Mouse (Mus musculus): ENCODE data around the gene Gm7579. TPM values are rescaled to one million over a fixed set of nuclear protein-coding genes. Genes with fewer than 3 reads are reported as not detected.
"Not testable (repeated sequence)": the region's sequence is repeated elsewhere in the genome, so short reads cannot be mapped to it uniquely, and the experiment has no call there.

Gm7579 gene
- total and polyA plus RNA-seq, 3 experiments: not detected

DNA sequence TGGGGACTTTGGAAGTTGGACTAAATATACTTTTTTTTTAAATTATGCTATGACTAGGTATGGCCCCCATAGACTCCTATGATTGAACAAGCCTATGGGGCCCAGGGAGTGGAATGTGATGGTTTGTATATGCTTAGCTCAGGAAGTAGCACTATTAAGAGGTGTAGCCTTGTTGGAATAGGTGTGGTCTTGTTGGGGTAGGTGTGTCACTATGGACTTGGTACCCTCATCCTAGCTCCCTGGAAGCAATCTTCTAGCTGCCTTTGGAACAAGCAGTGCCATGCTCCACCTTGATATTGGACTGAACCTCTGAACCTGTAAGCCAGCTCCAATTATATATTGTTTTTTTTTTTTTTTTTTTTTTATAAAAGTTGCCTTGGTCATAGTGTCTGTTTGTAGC, 6.2 kb upstream of the Gm7579 start:
- Histone ChIP-seq H3K9ac (ENCODE audit: control insufficient read depth, low read depth, low read length, poor library complexity, severe bottlenecking) (no peak overlapping the region), H3K27me3 (ENCODE audit: control insufficient read depth in 1 of 2, insufficient read depth in 2 of 2, low read length in 2 of 2) (peaks cover 3 to 7% of the 10 kb centered on the region in 2 experiments; a peak in 3 of 4 replicates), H3K79me2 (ENCODE audit: control insufficient read depth, insufficient read depth, low read length, poor library complexity) (no peaks in the 10 kb centered on the region), H3K36me3 (ENCODE audit: control insufficient read depth in 1 of 2, insufficient read depth in 2 of 2, low read length in 2 of 2) (no peaks in the 10 kb centered on the region), H3K4me3 (ENCODE audit: control insufficient read depth in 1 of 2, insufficient read depth in 1 of 2, low read depth in 2 of 2, low read length in 2 of 2) (no peak overlapping the region), H3K9me3 (replicated peaks; ENCODE audit: insufficient read depth, low read length) (no peaks in the 10 kb centered on the region), H3K27ac (ENCODE audit: control insufficient read depth, low read depth, low read length) (no peak overlapping the region), H3K4me1 (ENCODE audit: control insufficient read depth in 1 of 2, insufficient read depth in 2 of 2, low read length in 2 of 2) (no peaks in the 10 kb centered on the region)
- DNase-seq (ENCODE audit: low read depth, low spot score): no peak
- TF ChIP-seq UBTF (IDR thresholded peaks at IDR 0.05; ENCODE audit: borderline replicate concordance, insufficient read depth, low read depth, low read length) (no peak), MAX (IDR thresholded peaks at IDR 0.05; ENCODE audit: low read length) (no peak)

DNA sequence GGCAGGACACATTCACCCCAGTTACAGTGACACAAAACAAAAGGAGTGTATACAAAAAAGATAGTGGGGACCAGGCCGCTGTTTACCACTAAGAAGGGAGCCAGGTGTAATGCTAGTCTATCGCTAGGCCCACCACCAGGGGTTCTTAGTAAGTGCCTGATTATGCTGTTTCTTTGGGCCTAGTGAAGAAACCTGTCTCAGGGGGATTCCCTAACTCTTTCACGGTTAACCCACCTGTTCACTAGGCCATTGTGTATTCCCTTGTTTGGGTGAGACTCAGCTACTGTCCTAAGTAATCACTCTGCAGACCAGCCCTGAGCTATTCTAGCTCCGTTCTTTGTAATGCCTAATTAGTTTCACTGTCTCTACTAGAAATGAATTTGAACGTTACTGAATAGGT, 4.8 kb upstream of the Gm7579 start:
- not testable (repeated sequence) for H3K27me3 ChIP-seq (ENCODE audit: control insufficient read depth in 1 of 2, insufficient read depth in 2 of 2, low read length in 2 of 2); H3K9ac ChIP-seq (ENCODE audit: control insufficient read depth, low read depth, low read length, poor library complexity, severe bottlenecking); H3K79me2 ChIP-seq (ENCODE audit: control insufficient read depth, insufficient read depth, low read length, poor library complexity); H3K4me1 ChIP-seq (ENCODE audit: control insufficient read depth in 1 of 2, insufficient read depth in 2 of 2, low read length in 2 of 2); H3K9me3 ChIP-seq (replicated peaks; ENCODE audit: insufficient read depth, low read length); H3K4me3 ChIP-seq (ENCODE audit: control insufficient read depth in 1 of 2, insufficient read depth in 1 of 2, low read depth in 2 of 2, low read length in 2 of 2); DNase-seq (ENCODE audit: low read depth, low spot score); H3K36me3 ChIP-seq (ENCODE audit: control insufficient read depth in 1 of 2, insufficient read depth in 2 of 2, low read length in 2 of 2); H3K27ac ChIP-seq (ENCODE audit: control insufficient read depth, low read depth, low read length)

DNA sequence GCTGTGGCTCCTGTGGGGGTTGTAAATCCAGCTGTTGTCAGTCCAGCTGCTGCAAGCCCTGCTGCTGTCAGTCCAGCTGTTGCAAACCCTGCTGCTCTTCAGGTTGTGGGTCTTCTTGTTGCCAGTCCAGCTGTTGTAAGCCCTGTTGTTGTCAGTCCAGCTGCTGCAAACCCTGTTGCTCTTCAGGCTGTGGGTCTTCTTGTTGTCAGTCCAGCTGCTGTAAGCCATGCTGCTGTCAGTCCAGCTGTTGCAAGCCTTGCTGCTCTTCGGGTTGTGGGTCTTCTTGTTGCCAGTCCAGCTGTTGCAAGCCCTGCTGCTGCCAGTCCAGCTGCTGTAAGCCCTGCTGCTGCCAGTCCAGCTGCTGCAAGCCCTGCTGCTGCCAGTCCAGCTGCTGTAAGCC, 477 bp downstream of the Gm7579 start:
- not testable (repeated sequence) for H3K4me3 ChIP-seq (ENCODE audit: control insufficient read depth in 1 of 2, insufficient read depth in 1 of 2, low read depth in 2 of 2, low read length in 2 of 2); H3K36me3 ChIP-seq (ENCODE audit: control insufficient read depth in 1 of 2, insufficient read depth in 2 of 2, low read length in 2 of 2); H3K79me2 ChIP-seq (ENCODE audit: control insufficient read depth, insufficient read depth, low read length, poor library complexity); H3K9ac ChIP-seq (ENCODE audit: control insufficient read depth, low read depth, low read length, poor library complexity, severe bottlenecking); H3K27me3 ChIP-seq (ENCODE audit: control insufficient read depth in 1 of 2, insufficient read depth in 2 of 2, low read length in 2 of 2); DNase-seq (ENCODE audit: low read depth, low spot score); H3K9me3 ChIP-seq (replicated peaks; ENCODE audit: insufficient read depth, low read length); H3K4me1 ChIP-seq (ENCODE audit: control insufficient read depth in 1 of 2, insufficient read depth in 2 of 2, low read length in 2 of 2); H3K27ac ChIP-seq (ENCODE audit: control insufficient read depth, low read depth, low read length)

GRCm38 (mm10) chr7:142224518-142224917, 12.9 kb downstream of the Gm7579 start:
- Histone ChIP-seq H3K4me3 (ENCODE audit: control insufficient read depth in 1 of 2, insufficient read depth in 1 of 2, low read depth in 2 of 2, low read length in 2 of 2) (no peak overlapping the region), H3K79me2 (ENCODE audit: control insufficient read depth, insufficient read depth, low read length, poor library complexity) (no peaks in the 10 kb centered on the region), H3K27me3 (ENCODE audit: control insufficient read depth in 1 of 2, insufficient read depth in 2 of 2, low read length in 2 of 2) (peaks cover 0 to 2% of the 10 kb centered on the region in 2 experiments; a peak in 2 of 4 replicates), H3K27ac (ENCODE audit: control insufficient read depth, low read depth, low read length) (no peak overlapping the region), H3K9ac (ENCODE audit: control insufficient read depth, low read depth, low read length, poor library complexity, severe bottlenecking) (no peak overlapping the region), H3K9me3 (replicated peaks; ENCODE audit: insufficient read depth, low read length) (no peaks in the 10 kb centered on the region), H3K4me1 (ENCODE audit: control insufficient read depth in 1 of 2, insufficient read depth in 2 of 2, low read length in 2 of 2) (no peaks in the 10 kb centered on the region), H3K36me3 (ENCODE audit: control insufficient read depth in 1 of 2, insufficient read depth in 2 of 2, low read length in 2 of 2) (no peaks in the 10 kb centered on the region)
- no peak for DNase-seq (ENCODE audit: low read depth, low spot score)
- TF ChIP-seq SIN3A (IDR thresholded peaks at IDR 0.05; ENCODE audit: low read length) (no peak), RCOR1 (IDR thresholded peaks at IDR 0.05; ENCODE audit: low read depth, low read length) (no peak), MAZ (IDR thresholded peaks at IDR 0.05; ENCODE audit: low read depth, low read length) (no peak), ZMIZ1 (IDR thresholded peaks at IDR 0.05; ENCODE audit: low read depth, low read length) (no peak), TAL1 (IDR thresholded peaks at IDR 0.05; ENCODE audit: low read length) (no peak), GATA1 (IDR thresholded peaks at IDR 0.05; ENCODE audit: low read depth, low read length) (no peak), POLR2AphosphoS5 (IDR thresholded peaks at IDR 0.05; ENCODE audit: borderline replicate concordance, low read depth, low read length) (no peak), CHD1 (IDR thresholded peaks at IDR 0.05; ENCODE audit: low read depth, low read length) (no peak), POLR2A (IDR thresholded peaks at IDR 0.05; ENCODE audit: control insufficient read depth in 1 of 2, insufficient read depth in 1 of 2, low read depth in 1 of 2, low read length in 2 of 2, poor library complexity in 1 of 2) (no peak), TBP (IDR thresholded peaks at IDR 0.05; ENCODE audit: low read depth, low read length) (no peak), NELFE (IDR thresholded peaks at IDR 0.05; ENCODE audit: low read depth, low read length) (no peak)

GRCm38 (mm10) chr7:142229871-142230270, 18.2 kb downstream of the Gm7579 start, which contains the start of gene Krtap5-5:
Gene Krtap5-5, minus strand, starts transcription at chr7:142229971.
- not testable (repeated sequence) for H3K4me1 ChIP-seq (ENCODE audit: control insufficient read depth in 1 of 2, insufficient read depth in 2 of 2, low read length in 2 of 2); H3K36me3 ChIP-seq (ENCODE audit: control insufficient read depth in 1 of 2, insufficient read depth in 2 of 2, low read length in 2 of 2)

More at GRCm38 (mm10) chr7:142229871-142230270, 18.2 kb downstream of the Gm7579 start, which contains the start of gene Krtap5-5:
- not testable (repeated sequence) for H3K9me3 ChIP-seq (replicated peaks; ENCODE audit: insufficient read depth, low read length); H3K27me3 ChIP-seq (ENCODE audit: control insufficient read depth in 1 of 2, insufficient read depth in 2 of 2, low read length in 2 of 2); H3K79me2 ChIP-seq (ENCODE audit: control insufficient read depth, insufficient read depth, low read length, poor library complexity); DNase-seq (ENCODE audit: low read depth, low spot score); H3K9ac ChIP-seq (ENCODE audit: control insufficient read depth, low read depth, low read length, poor library complexity, severe bottlenecking); H3K4me3 ChIP-seq (ENCODE audit: control insufficient read depth in 1 of 2, insufficient read depth in 1 of 2, low read depth in 2 of 2, low read length in 2 of 2); H3K27ac ChIP-seq (ENCODE audit: control insufficient read depth, low read depth, low read length)
